Mouse (Mus musculus) liver, embryonic 14.5 days (tissue): ENCODE results near the gene Abr.

ENCODE experiments used
- CTCF ChIP-seq: IDR thresholded peaks from 2 replicates; pipeline ENCODE4 v1.5.1; 2016; ENCODE audit warnings: antibody characterized with exemption, low read depth, control low read depth
- EP300 ChIP-seq: IDR thresholded peaks from 2 replicates; pipeline ENCODE4 v1.6.1; 2016; ENCODE audit warnings: antibody characterized with exemption, low read depth

DNA sequence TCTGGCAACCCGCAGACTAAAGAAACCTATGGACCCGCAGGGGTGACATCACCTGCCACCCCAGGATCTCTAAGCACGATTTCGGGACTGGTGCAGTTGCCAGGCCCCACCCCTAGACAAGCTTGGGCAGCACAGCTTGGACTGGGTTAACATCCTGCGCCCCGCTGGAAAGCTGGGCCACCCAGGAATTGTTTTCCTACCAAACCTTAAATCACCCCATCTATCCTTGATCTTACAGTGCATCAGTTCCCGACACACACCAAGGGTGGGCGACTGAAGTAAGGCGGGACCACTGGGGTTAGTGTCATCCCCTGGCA lies 50.5 kb downstream of the Abr start:
- TF ChIP-seq CTCF = no peak
- no peak for TF ChIP-seq EP300
